In genomic region chr8:125052026-125052425, GRCm38 (mm10) we compare ENCODE assay signal across 8 mouse cellular contexts. TPM values are rescaled to one million over a fixed set of nuclear protein-coding genes. Genes with fewer than 3 reads are reported as not detected.
A peak's percentile ranks its signal among the peaks of the same experiment; 100 is the strongest.
DNase-seq lines count a peak whose midpoint lies in the region; ATAC-seq lines count a peak whose summit lies in the region.
"Had no signal": no experiment of that assay in that cellular context is flagged by ENCODE, and none has a peak within 500 bp of the region (broad histone marks: within the 10 kb centered on the region; RNA-seq: fewer than 3 reads in every experiment).

No protein-coding gene starts in this region.

- H3K9ac ChIP-seq in lung, embryonic 15.5 days, result no peak overlapping the region
- H3K9ac ChIP-seq: heart, embryonic 15.5 days had no signal

- H3K4me3 ChIP-seq in lung, embryonic 15.5 days, result no peak overlapping the region
- H3K4me3 ChIP-seq: heart, embryonic 15.5 days had no signal

- H3K9me3 ChIP-seq in lung, embryonic 15.5 days, result no peaks in the 10 kb centered on the region
- H3K9me3 ChIP-seq: heart, embryonic 15.5 days had no signal

- DNase-seq in right cerebral cortex, adult 18-20 months, result peak; percentile 38
- no peak for DNase-seq in right cerebral cortex, postnatal 36 days (ENCODE audit: low spot score in 2 of 2)
- peak; percentile 88 for DNase-seq in adrenal gland, postnatal 10 days
- peak; percentile 67 for DNase-seq in embryo, embryonic 9.5 days (ENCODE audit: extremely low spot score)
- peak; percentile 26 for DNase-seq in skeletal muscle tissue, adult 2 months (ENCODE audit: low read depth, low spot score)

- ATAC-seq in inflammation-experienced regulatory T-cells, adult 6 months, result peak; percentile 48
- 0 out of 2 replicates have a peak, but pooled peaks have one; percentile 21 for ATAC-seq in lung, embryonic 15.5 days (ENCODE audit: borderline replicate concordance, extremely low read depth, low FRiP score, low TSS enrichment)

- no peak overlapping the region for H3K27ac ChIP-seq in lung, embryonic 15.5 days
- H3K27ac ChIP-seq: heart, embryonic 15.5 days had no signal

- WGBS in lung, embryonic 15.5 days, result 28% methylated on average over 2 of the region's 2 CpGs

- H3K4me2 ChIP-seq in lung, embryonic 15.5 days, result no peak overlapping the region

- H3K27me3 ChIP-seq in lung, embryonic 15.5 days, result peaks cover 21% of the 10 kb centered on the region

- no peaks in the 10 kb centered on the region for H3K36me3 ChIP-seq in lung, embryonic 15.5 days
- H3K36me3 ChIP-seq: heart, embryonic 15.5 days had no signal

- H3K4me1 ChIP-seq in lung, embryonic 15.5 days, result peaks cover 12% of the 10 kb centered on the region

RNA-seq across cellular contexts. Expression of gene Disc1, which starts 2.0 kb away (rescaled TPM):
- 1 to 10 TPM; 3.6 TPM for total RNA-seq in adrenal gland, postnatal 10 days (2021)
- under 1 TPM; 0.24 to 0.61 (median 0.40) TPM for polyA plus RNA-seq in inflammation-experienced regulatory T-cells, adult 6 months (2017; shearing (Covaris generic))
- polyA plus RNA-seq in lung, embryonic 15.5 days (2015; fragmentation: Nextera tagmentation; extraction: Ambion mirVana), result 2.9 and 3.0 TPM in 2 replicates

RNA-seq across cellular contexts. Expression of gene Tsnax, which starts 39.2 kb away (rescaled TPM):
- 10 to 100 TPM; 71.1 to 80.4 TPM for total RNA-seq in adrenal gland, postnatal 10 days (2021)
- polyA plus RNA-seq in inflammation-experienced regulatory T-cells, adult 6 months (2017; shearing (Covaris generic)), result 10 to 100 TPM; 60.0 to 71.8 (median 60.4) TPM
- polyA plus RNA-seq in lung, embryonic 15.5 days (2015; fragmentation: Nextera tagmentation; extraction: Ambion mirVana), result 118 and 123 TPM in 2 replicates

Comparison
In these comparisons a context has a peak if more than half of its experiments do, and no peak if none do; other contexts are left out.
1. DNase-seq: peak in right cerebral cortex, adult 18-20 months (single experiment), adrenal gland, postnatal 10 days (single experiment), embryo, embryonic 9.5 days (single experiment) and skeletal muscle tissue, adult 2 months (single experiment); none in right cerebral cortex, postnatal 36 days (0 of 2).